Mouse (Mus musculus): Measurements from ENCODE around the gene Ror2.

Gene Ror2

GRCm38 (mm10) chr13:53081846-53082245, 204.1 kb downstream of the Ror2 start:
- in situ Hi-C loops (cut with MboI; ENCODE audit: low sequenced_read_pairs): no loop called here

- in situ Hi-C loops (cut with MboI; ENCODE audit: low sequenced_read_pairs): no loop called here
These were observed 208.1 kb downstream of the Ror2 start for GRCm38 (mm10) chr13:53077732-53078345.

- in situ Hi-C loops (cut with MboI; ENCODE audit: low sequenced_read_pairs): no loop called here
These were observed 210.9 kb downstream of the Ror2 start for GRCm38 (mm10) chr13:53075006-53075405.

- in situ Hi-C loops (cut with MboI; ENCODE audit: low sequenced_read_pairs): no loop called here
These were observed 216.7 kb downstream of the Ror2 start for GRCm38 (mm10) chr13:53069076-53069690.

GRCm38 (mm10) chr13:53068461-53068860, 217.5 kb downstream of the Ror2 start:
- in situ Hi-C loops (cut with MboI; ENCODE audit: low sequenced_read_pairs): no loop called here

GRCm38 (mm10) chr13:53067949-53068348, 218.0 kb downstream of the Ror2 start:
- in situ Hi-C loops (cut with MboI; ENCODE audit: low sequenced_read_pairs): no loop called here

- in situ Hi-C loops (cut with MboI; ENCODE audit: low sequenced_read_pairs): no loop called here
These were observed 220.8 kb downstream of the Ror2 start for GRCm38 (mm10) chr13:53065122-53065521.

GRCm38 (mm10) chr13:53064681-53065080, 221.2 kb downstream of the Ror2 start:
- in situ Hi-C loops (cut with MboI; ENCODE audit: low sequenced_read_pairs): no loop called here
